Mouse (Mus musculus): ENCODE results near the gene Slf1.
"Not testable (repeated sequence)": the region's sequence is repeated elsewhere in the genome, so short reads cannot be mapped to it uniquely, and the experiment has no call there.

Slf1 gene

GRCm38 (mm10) chr13:77134931-77135620 lies at the start of gene Slf1, which contains the start of gene 2210408I21Rik:
Slf1 (minus strand) TSS chr13:77135473.
2210408I21Rik (plus strand) TSS chr13:77135540.
- in situ Hi-C loops (cut with MboI), result loop anchor here (25.0 kb wide), 1 partner anchor 577 kb away; the partner anchor contains the start of gene Fam172a

GRCm38 (mm10) chr13:77177931-77178330 lies 42.7 kb upstream of the Slf1 start:
- in situ Hi-C loops (cut with MboI), result no loop called here

DNA sequence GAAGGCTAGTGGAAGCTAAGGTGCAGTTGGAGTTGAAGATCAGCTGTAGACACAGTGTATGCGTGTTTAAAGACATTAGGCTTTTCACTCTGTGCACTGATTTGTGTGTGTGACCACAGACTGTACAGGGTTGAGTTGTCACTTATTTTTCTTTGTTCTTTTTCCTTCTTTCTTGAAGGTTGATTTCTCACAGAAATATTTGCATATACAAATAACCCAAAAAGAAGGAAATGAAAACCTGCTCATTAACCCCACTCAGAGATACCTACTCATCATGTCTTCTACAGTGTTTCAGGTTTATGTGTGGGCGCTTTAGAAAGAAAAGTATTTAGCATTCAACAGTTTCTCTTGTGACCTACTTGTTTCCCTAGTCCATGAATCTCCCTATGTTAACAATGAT lies 5.6 kb upstream of the Slf1 start:
- in situ Hi-C loops (cut with MboI), result loop anchor here (25.0 kb wide), 1 partner anchor 571 kb away; the partner anchor contains the start of gene Fam172a

DNA sequence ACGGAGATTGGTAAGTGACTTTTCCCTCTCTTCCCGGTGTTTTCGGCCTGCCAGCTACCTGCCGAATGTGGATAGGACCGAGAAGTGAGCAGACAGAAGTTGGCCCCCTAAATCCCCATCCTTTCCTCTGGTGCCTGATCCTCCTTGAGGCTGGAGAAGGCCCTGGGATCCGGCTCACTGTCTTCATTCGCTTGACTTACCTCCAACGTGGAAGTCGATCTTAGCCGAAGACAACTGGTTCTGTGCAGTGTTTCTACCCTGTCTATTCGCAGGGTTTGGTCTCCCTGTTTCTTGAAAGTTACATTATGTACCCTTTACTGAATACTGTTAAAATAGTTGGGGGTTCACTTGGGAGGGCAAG lies 328 bp upstream of the Slf1 start:
- in situ Hi-C loops (cut with MboI), result loop anchor here (25.0 kb wide), 1 partner anchor 577 kb away; the partner anchor contains the start of gene Fam172a

- in situ Hi-C loops (cut with MboI), result loop anchor here (25.0 kb wide), 1 partner anchor 581 kb away; the partner anchor contains the start of gene Fam172a
Measured at GRCm38 (mm10) chr13:77131132-77131531, 4.1 kb downstream of the Slf1 start.

GRCm38 (mm10) chr13:77128240-77128639 lies 7.0 kb downstream of the Slf1 start:
- in situ Hi-C loops (cut with MboI), result loop anchor here (25.0 kb wide), 1 partner anchor 584 kb away; the partner anchor contains the start of gene Fam172a

DNA sequence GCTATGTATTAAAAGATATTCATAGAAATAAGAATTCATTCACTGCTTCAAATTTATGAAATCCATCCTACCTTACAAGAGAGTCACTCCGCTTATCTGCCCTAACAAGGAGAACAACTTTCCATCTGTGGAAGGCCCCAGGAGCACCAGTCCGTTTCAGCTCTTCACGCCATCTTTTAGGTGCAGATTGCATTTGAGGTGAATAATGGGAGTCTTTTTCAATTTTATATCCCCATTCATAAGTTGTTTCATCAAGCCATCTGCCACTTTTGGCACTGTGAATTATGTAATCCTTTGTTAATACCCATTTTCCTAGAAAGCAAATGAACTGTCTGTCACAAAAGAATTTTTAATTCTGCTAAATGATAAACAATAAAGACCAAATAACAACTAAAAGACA lies 10.1 kb downstream of the Slf1 start:
- in situ Hi-C loops (cut with MboI), result loop anchor here (25.0 kb wide), 1 partner anchor 587 kb away; the partner anchor contains the start of gene Fam172a

- in situ Hi-C loops (cut with MboI), result no loop called here
Measured at GRCm38 (mm10) chr13:77118695-77119094, 16.6 kb downstream of the Slf1 start.

DNA sequence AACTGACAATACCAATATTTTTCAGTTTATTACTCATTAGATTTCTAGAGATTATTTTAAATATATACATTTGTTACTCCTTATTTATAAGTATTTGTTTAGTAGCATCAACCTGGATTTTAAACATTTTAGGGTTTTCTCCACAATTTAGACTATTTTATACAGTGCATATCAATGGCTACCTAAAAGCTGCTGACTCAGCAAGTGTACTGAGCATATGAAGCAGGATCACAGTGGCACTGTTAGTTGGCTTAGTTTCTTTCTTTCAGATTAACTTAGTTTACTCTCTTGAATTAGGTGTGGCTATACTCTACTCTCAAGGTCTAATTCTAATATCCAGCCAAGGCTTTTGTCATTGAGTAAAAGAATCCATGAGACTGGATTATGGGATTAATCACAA lies 27.5 kb downstream of the Slf1 start:
- in situ Hi-C loops (cut with MboI), result no loop called here

GRCm38 (mm10) chr13:77092876-77093275 lies 42.4 kb downstream of the Slf1 start:
- in situ Hi-C loops (cut with MboI), result not testable (repeated sequence)

GRCm38 (mm10) chr13:77072030-77072429 lies 63.2 kb downstream of the Slf1 start:
- in situ Hi-C loops (cut with MboI), result no loop called here

GRCm38 (mm10) chr13:77068847-77069246 lies 66.4 kb downstream of the Slf1 start:
- in situ Hi-C loops (cut with MboI), result no loop called here

GRCm38 (mm10) chr13:77063221-77063620 lies 72.1 kb downstream of the Slf1 start:
- in situ Hi-C loops (cut with MboI), result no loop called here

DNA sequence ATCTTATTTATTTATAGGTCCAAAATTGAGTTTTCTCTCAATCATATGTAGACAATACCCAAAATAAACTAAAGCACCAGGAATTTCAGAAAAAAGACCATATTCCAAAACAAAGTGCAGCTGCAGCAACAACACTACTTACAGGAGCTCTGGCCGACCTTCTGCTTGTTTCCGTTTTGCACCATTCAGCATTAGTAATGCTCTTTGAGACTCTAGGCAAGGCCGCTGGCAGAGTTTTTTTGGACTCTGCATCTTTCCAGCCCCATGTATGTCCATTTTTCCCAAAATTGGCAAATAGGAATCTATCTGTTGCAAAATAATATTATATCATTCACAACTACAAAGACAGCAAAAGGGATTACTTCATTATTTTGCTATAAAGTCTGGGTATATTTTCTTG lies 85.5 kb downstream of the Slf1 start:
- in situ Hi-C loops (cut with MboI), result no loop called here

GRCm38 (mm10) chr13:77048461-77048860 lies 86.8 kb downstream of the Slf1 start:
- in situ Hi-C loops (cut with MboI), result no loop called here

DNA sequence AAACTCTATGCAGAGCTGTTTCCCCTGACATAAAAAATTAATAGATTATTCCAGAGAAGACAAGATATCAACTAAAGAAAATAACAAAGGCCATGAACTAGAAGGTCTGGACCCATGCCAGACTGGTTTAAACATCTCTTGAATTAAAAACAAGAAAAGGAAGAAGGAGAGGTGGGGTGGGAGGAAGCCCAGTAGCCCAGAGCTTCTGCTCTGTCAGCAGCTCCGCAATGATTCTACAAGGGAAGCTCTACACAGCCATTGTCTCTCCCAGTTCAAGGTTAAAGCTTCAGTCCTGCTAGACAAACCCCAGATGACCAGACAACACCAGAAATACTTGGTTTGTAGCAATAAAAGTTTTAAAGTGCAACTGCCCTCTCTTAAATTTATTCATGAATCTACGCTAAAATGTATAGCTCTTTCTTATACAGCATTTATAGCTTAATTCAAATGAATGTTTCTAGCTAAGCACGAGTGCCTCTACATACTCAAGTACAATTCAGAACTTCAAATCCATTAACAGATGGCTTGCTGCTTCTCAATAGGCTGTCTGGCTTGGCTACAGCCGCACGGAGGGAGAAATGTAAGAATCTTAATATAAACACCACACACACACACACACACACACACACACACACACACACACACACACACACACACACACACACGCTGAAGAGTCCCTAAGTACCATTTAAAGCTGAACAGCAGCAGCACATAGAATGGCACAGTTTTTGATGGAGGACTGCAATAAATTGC lies 87.9 kb downstream of the Slf1 start:
- in situ Hi-C loops (cut with MboI), result no loop called here

- in situ Hi-C loops (cut with MboI), result no loop called here
Measured at GRCm38 (mm10) chr13:77046416-77046815, 88.9 kb downstream of the Slf1 start.

GRCm38 (mm10) chr13:77045375-77045774 lies 89.9 kb downstream of the Slf1 start:
- in situ Hi-C loops (cut with MboI), result no loop called here

GRCm38 (mm10) chr13:77043375-77043774 lies 91.9 kb downstream of the Slf1 start:
- in situ Hi-C loops (cut with MboI), result no loop called here

DNA sequence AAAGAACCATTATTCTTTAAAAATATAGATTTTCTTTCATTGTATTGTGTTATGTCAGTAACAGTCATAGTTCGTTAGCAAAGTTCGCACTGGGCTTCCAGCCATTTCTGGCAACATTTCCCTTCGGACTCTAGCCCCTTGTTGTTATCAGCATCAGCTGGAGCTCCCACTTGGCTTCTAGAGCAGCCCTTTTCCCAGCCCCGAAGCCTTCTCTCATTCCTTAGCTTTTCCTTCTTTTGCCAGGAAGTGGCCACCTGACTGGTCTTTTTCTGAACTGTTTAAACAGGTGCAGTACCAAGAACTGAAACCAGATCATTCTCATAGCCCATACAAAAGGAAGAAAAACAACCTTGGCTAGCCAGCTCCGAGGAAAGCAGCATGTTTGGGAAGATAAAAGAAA lies 105.7 kb downstream of the Slf1 start:
- in situ Hi-C loops (cut with MboI), result no loop called here

- in situ Hi-C loops (cut with MboI), result no loop called here
Measured at GRCm38 (mm10) chr13:77018851-77019250, 116.4 kb downstream of the Slf1 start.

DNA sequence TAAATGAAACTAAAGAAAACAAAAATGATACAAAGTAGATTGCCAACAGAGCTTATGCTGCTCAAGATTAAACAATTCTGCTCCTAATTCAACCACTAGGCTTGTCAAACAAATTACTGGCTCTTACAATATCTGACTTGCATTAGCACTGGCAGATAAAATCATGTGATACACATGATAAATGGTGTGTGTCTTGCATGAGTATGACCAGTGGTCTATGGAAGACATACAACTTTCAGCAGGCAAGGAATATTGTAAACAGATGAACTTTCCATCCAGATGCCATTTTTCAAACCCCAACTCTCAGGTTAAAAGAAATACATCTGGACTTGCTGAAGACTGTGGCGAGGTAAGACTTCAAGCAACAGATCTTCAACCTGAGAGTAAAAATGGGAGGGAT lies 131.6 kb downstream of the Slf1 start:
- in situ Hi-C loops (cut with MboI), result no loop called here

GRCm38 (mm10) chr13:77002628-77003027 lies 132.6 kb downstream of the Slf1 start:
- in situ Hi-C loops (cut with MboI), result no loop called here

All from mature B cell (primary cell).